Mouse (Mus musculus): ENCODE data around the gene Gid4.

Gene Gid4

GRCm38 (mm10) chr11:60416963-60417716, at the start of gene Gid4:
Gid4 (plus strand) TSS chr11:60417145.
- peak; percentile 100 for DNase-seq (ENCODE audit: low read depth, low spot score)

GRCm38 (mm10) chr11:60367256-60367655, 49.7 kb upstream of the Gid4 start:
- no peak for DNase-seq (ENCODE audit: low read depth, low spot score)

- DNase-seq (ENCODE audit: low read depth, low spot score) = no peak
Observed at GRCm38 (mm10) chr11:60368909-60369308, 48.0 kb upstream of the Gid4 start.

GRCm38 (mm10) chr11:60369448-60369847, 47.5 kb upstream of the Gid4 start:
- no peak for DNase-seq (ENCODE audit: low read depth, low spot score)

GRCm38 (mm10) chr11:60370431-60370830, 46.5 kb upstream of the Gid4 start:
- no peak for DNase-seq (ENCODE audit: low read depth, low spot score)

DNA sequence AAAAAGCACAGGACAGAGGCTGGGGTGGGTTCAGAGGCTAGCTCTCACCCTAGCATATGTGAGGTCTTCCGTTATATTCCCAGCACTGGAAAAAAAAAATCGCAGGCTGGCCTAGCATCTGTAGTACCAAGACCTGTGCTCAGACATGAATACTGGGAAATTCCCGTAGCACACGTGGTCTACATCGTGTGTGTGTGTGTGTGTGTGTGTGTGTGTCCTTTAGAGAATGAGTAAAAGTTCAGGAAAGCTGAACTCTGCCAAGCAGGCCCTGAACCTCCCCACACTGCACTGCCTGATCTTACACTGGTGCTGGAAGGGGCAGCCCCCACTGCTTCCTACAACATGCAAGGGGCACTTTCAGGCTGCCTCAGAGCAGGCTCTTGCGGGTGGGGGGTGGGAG, 42.5 kb upstream of the Gid4 start:
- no peak for DNase-seq (ENCODE audit: low read depth, low spot score)

DNA sequence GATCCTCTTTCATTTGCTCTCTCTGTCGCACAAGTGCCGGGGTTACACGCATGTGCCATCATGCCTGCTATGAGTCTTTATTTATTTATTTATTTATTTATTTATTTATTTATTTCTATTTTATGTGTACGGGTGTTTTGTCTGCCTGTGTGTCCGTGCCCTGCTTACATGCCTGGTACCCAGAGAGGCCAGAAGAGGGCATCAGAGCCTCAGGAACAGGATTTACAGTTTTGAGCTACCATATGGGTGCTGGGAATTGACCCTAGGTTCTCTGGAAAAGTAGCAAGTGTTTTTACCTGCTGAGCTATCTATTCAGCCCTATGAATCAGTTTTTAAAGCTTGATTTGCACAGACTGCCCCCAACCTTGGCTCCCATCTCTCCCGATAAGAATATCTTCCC, 33.4 kb upstream of the Gid4 start:
- no peak for DNase-seq (ENCODE audit: low read depth, low spot score)

- DNase-seq (ENCODE audit: low read depth, low spot score) = no peak
Observed at GRCm38 (mm10) chr11:60384762-60385421, 32.1 kb upstream of the Gid4 start.

DNA sequence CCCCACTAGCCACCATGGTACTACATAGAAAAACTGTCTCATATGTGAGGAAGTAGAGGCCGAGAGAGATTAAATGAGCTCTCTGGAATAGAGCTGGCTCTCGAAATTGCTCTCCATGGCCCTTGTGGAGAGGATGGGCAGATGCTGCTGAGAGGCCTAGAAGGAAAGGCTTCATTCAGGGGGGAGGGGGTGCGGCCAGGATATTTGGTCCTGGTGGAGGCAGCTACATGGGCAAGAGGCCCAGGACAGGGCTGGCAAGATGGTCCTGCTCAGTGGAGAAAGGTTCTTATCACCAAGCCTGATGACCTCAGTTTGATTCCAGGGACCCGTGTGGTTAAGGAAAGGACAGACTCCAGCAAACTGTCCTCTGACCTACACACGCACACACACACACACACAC, 31.0 kb upstream of the Gid4 start:
- no peak for DNase-seq (ENCODE audit: low read depth, low spot score)

- no peak for DNase-seq (ENCODE audit: low read depth, low spot score)
Observed at GRCm38 (mm10) chr11:60387944-60388343, 29.0 kb upstream of the Gid4 start.

DNA sequence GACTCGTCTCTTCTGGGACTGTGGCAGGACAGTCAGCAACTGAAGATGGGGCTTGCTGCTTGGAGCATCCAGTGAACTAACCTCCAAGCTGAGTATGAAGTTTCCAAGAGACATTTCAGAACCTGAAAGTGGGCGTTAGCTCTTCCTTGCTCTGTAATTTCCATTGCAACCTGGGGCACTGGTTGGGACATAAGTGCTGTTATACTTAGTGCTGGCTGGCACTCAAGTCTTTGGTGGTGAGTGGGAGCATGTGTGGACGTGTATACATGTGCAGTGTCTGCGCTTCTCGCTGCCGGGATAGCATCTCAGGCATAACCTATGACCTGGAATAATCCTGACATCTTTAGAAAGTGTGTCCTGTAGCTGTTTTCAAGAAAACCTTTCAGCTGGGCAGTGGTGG, 25.6 kb upstream of the Gid4 start:
- DNase-seq (ENCODE audit: low read depth, low spot score) = no peak

- no peak for DNase-seq (ENCODE audit: low read depth, low spot score)
Observed at GRCm38 (mm10) chr11:60396546-60396945, 20.4 kb upstream of the Gid4 start.

DNA sequence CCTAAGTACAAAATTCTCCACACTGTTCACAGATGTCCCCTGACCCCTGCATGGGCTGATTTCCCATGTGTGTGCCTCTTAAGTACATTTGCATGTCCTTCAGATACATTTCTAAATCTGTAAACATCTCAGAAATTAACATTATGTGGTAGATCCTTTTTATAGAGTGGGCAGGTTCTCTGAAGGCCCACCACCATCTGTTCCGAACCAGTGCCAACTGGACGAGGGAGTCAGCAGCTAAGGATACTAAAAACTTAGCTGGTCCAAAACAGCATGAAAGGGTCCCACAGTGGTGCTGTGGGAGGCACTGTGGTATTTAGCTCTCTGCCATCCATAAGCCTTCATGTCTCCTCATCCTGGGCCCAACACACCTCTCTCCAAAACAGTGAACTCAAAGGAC, 19.8 kb upstream of the Gid4 start:
- DNase-seq (ENCODE audit: low read depth, low spot score) = no peak

GRCm38 (mm10) chr11:60406606-60407005, 10.3 kb upstream of the Gid4 start:
- DNase-seq (ENCODE audit: low read depth, low spot score) = no peak

- DNase-seq (ENCODE audit: low read depth, low spot score) = no peak
Observed at GRCm38 (mm10) chr11:60412173-60412572, 4.8 kb upstream of the Gid4 start.

- no peak for DNase-seq (ENCODE audit: low read depth, low spot score)
Observed at GRCm38 (mm10) chr11:60412921-60413320, 4.0 kb upstream of the Gid4 start.

DNA sequence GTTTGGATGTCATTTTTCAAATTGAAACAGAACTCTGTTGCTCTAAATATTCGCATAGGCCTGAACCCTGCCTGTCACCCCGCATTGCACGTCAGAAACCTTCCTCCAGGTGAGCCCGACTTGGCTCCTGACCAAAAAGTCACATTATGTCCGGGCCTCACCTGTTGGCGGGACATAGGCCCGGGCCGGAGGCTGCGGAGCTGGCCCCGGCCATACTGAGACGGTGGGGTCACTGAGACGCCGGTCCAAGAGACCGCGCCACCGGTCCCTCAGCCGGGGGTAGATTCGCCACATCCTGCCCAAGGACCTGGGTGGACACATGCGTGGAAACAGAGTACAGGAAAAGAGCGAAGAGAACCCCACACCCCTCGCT, 369 bp upstream of the Gid4 start:
- no peak for DNase-seq (ENCODE audit: low read depth, low spot score)

GRCm38 (mm10) chr11:60417717-60418472, 950 bp downstream of the Gid4 start, which contains the start of gene Atpaf2:
Atpaf2 (minus strand) TSS chr11:60418457.
- no peak for DNase-seq (ENCODE audit: low read depth, low spot score)

GRCm38 (mm10) chr11:60418473-60418803, 1.5 kb downstream of the Gid4 start:
- no peak for DNase-seq (ENCODE audit: low read depth, low spot score)

GRCm38 (mm10) chr11:60422046-60422668, 5.2 kb downstream of the Gid4 start:
- no peak for DNase-seq (ENCODE audit: low read depth, low spot score)

DNA sequence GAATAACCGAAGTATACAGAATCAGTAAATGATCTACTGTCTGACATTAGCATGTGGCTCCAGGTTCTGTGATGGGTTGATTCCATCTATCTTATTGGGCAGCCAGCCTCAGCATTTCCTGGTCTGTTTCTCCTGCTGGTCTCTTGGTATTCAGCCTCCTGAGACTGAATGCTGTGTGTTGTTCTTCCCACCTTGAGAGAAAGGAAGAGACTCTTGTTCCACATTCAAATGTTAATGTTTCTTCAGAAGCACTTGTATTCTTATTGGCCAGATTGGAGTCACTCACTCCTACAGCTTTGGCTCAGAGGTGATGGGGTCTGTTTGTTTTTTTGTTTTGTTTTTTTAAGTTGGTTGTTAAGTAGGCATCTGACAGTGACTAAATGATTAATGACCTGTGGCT, 6.1 kb downstream of the Gid4 start:
- no peak for DNase-seq (ENCODE audit: low read depth, low spot score)

DNA sequence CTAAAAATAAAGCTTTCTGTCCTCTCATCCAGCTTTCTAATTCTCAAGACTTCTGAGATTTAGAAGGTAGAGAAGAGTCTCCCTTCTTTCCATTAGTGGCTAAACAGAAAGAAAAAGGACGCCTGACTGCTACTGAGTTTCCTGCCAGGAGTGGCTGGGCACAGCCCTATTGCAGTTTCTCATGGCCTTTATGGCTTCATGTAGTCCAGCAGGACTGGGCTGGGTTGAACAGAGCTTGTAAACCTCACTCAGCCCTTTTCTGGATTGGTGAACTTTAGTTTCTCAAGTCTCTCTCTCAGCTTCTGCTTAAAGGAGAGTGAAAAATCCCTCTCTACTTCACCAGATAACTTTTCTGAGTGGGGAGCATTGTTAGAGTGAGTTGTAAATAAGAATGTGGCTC, 9.5 kb downstream of the Gid4 start:
- DNase-seq (ENCODE audit: low read depth, low spot score) = no peak

Data from WW6 (cell line).